Mouse (Mus musculus) retina, adult 2 months (tissue): ENCODE results near the gene Sympk.

Experiments used
- DNase-seq: peaks from one replicate; pipeline ENCODE4 v3.0.0-alpha.2; 2012; ENCODE audit warnings: low read depth, low spot score

The Sympk gene

DNA sequence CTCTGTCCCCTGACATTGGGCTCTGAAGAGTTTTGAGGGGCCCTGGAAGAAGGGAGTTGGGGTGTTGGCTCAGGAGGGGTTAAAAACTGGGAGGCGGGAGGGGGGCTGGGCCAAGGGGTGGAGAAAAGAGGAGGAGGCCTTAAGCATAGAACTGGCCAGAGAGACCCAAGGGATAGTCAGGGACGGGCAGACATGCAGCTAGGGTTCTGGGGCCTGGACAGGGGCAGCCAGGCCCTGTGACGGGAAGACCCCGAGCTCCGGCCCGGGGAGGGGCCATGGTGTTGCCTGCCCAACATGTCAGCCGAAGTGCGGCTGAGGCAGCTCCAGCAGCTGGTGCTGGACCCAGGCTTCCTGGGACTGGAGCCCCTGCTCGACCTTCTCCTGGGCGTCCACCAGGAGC is 59.5 kb downstream of the Sympk start, which contains the start of gene Dmpk:
Gene Dmpk, plus strand, starts transcription at position 149 of the 400 bp plus-strand sequence.
- no peak for DNase-seq

DNA sequence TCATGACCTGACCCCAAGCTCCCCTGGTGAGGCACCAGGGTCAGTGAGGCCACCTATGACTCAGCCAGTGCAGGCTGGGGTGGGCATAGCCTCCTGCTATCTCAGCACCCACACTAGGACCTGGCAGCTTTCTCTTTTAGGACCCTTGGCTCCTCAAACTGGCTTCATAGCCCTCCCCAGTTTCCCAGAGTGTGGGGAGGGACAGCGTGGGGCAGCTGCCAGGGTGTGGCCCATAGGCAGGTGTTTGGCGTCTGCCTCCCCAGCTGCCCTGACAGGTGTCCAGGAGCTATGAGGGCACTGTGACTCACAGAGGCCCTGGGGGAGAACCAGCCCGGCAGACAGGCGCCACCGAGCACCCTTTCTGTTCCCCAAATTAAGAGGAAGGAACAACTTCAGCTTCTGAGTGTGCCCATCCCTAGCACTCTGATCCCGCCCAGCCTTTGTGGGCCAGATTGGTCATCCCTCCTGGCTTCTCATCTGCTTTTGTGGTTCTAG is 60.1 kb downstream of the Sympk start:
- no peak for DNase-seq

DNA sequence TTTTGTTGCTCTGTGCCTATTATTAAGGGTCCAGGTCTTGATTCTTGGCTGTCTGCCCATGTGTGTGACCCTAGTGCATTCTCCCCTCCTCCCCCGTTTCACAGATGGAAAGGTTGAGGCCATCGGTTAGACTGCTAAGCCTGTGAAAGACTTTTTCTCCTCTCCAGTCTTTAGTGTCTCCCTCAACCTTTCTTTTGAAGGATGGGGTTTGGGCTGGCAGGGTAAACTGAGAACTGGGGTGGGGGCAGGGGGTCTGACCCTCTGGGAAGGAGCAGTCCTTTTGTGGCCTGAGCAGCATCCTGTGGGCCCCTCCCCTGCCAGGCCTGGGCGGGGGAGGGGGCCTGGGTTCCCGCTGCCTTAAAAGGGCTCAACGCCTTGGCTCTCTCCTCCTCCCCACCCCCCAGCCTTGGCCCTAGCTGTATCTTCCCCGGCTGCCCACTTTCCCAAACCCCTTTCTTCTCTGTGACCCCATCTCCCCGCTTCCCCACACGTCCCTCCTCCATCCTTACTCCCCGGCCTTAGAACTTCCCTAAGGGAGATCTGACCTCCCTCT is 60.8 kb downstream of the Sympk start:
- no peak for DNase-seq

DNA sequence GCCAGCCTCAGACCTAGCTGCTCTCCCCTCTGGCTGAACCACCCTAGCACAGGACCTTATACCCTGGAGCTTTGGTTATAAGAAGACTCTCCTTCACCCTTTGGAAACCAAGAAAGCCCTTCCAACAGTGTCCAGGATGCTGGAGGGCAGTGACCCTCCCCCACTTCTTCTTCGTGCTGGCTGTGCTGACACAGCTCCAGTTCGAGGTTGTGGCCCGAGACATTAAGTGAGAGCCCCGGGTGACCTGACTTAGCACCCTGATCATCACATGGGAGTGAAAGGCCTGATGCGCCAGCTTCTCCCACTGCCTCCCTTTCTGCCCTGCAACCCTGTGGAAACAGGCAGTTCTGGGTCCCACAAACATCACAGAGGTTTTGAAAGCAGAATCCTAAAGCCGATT is 61.3 kb downstream of the Sympk start:
- DNase-seq, result no peak

DNA sequence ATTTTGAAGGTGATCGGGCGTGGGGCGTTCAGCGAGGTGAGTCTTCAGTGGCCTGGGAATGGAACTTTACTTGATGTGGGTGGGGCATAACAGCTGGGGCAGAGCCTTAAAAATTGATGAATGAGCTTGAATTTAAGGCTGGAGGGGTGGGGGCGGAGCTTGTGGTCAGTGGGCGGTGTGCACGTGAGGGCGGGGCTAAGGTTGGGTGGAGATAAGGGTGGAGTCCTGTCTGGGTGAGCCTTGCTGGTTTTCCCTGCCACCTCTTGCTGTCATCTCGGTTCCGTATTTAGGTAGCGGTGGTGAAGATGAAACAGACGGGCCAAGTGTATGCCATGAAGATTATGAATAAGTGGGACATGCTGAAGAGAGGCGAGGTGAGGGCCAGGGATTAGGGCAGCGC is 61.9 kb downstream of the Sympk start:
- no peak for DNase-seq

GRCm38 (mm10) chr7:19086760-19087159 is 62.6 kb downstream of the Sympk start:
- DNase-seq, result no peak

DNA sequence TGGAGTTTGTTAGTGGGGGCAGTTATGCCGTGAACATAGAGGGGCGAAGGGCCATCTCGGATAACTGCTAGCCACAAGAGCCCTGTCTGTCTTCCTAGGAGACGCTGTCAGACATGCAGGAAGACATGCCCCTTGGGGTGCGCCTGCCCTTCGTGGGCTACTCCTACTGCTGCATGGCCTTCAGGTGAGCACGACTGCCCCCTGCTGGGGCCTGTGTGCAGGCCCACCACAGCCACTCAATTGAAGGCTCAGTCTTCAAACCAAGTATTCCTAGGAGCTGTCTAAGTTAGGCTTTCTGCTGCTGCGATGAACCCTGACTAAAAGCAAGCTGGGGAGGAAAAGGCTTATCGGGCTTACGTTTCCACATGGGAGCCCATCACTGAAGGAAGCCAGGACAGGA is 64.6 kb downstream of the Sympk start:
- no peak for DNase-seq

DNA sequence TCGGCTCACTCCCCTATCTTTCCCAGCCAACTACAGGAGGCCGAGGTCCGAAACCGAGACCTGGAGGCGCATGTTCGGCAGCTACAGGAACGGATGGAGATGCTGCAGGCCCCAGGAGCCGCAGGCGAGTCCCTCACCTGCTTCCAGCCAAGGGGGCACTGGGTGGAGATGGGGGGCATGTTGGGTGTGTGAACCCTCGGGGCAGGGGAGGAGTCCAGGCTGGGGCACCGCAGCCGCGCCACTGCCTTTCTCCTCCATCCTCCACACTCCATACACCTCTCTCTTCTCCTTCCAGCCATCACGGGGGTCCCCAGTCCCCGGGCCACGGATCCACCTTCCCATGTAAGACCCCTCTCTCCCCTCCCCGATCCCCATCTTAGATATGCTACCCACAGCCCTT is 67.7 kb downstream of the Sympk start:
- no peak for DNase-seq

DNA sequence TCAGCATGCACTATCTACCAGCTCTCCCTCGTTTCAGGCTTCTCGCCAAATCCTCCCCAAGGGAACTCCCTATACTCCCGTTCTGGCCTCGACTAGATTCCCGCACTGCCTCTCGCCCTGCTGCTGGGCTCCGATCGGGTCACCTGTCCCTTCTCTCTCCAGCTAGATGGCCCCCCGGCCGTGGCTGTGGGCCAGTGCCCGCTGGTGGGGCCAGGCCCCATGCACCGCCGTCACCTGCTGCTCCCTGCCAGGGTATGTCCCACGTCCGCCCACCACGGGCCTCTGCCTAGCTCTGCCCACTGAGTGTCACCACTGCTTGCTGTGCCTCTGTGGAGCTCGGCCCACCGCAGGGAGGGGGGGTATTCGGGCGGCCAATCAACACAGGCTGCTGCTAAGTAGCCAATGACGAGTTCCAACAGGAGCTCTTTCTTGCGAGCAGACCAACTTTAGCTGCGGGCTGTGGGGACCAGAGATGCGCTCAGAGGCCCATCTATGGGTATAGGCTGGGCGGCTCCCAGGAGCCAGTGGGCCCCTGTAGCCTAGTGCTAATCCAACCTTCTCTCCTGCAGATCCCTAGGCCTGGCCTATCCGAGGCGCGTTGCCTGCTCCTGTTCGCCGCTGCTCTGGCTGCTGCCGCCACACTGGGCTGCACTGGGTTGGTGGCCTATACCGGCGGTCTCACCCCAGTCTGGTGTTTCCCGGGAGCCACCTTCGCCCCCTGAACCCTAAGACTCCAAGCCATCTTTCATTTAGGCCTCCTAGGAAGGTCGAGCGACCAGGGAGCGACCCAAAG is 68.4 kb downstream of the Sympk start:
- no peak for DNase-seq

DNA sequence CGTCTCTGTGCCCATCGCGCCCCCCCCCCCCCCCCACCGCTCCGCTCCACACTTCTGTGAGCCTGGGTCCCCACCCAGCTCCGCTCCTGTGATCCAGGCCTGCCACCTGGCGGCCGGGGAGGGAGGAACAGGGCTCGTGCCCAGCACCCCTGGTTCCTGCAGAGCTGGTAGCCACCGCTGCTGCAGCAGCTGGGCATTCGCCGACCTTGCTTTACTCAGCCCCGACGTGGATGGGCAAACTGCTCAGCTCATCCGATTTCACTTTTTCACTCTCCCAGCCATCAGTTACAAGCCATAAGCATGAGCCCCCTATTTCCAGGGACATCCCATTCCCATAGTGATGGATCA is 69.0 kb downstream of the Sympk start:
- no peak for DNase-seq

DNA sequence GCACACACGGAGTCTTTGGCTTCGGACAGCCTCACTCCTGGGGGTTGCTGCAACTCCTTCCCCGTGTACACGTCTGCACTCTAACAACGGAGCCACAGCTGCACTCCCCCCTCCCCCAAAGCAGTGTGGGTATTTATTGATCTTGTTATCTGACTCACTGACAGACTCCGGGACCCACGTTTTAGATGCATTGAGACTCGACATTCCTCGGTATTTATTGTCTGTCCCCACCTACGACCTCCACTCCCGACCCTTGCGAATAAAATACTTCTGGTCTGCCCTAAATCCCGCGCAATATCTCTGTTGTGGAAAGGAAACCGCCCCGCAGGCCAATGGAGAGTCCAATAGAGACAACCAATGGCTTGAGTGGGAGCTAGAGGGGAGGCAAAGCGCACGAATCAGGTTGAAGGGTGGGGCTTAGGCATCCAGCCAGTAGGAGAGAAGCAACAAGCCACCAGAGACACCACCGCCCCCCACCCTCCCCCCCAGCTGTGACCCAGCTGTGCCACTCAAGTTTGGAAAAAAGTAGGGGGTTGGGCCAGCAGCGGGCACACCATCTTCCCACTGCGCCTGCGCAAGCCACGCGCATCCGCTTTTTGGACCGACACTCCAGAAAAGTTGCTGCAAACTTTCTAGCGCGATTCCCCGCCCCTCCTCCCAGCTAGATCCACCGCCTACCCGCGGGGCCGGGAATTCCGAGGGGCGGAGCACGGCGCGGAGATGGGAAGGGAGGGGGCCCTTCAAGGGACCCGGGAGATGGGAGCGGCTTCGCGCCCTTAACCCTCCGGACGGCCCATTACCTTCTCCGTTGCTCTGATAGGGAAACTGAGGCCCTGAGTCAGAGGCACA is 69.6 kb downstream of the Sympk start:
- DNase-seq, result peak; percentile 39

GRCm38 (mm10) chr7:19094471-19094825 is 70.3 kb downstream of the Sympk start, which contains the start of gene Six5:
TSS of gene Six5 (plus strand) at chr7:19094594.
- DNase-seq, result no peak

GRCm38 (mm10) chr7:19094826-19095750 is 70.9 kb downstream of the Sympk start:
- no peak for DNase-seq

DNA sequence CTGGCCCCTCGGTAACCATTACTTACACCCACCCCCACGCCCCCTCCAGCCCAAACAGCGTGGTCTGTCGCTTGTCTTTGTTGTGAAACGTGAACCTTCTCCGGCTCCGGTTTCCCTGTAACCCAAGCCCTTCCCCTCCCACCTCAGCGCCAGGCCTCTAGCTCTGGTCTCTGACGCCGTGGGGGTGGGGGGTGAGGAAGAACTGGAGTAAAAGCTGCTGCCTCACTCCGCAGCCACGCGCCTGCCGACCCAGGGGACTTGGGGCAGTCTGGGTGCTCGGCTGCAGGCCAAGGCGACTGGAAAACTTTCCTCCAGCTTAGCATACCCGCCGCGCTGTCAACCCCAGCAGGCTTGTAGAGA is 71.6 kb downstream of the Sympk start:
- no peak for DNase-seq

- DNase-seq, result no peak
Measured at GRCm38 (mm10) chr7:19096421-19096976, 72.3 kb downstream of the Sympk start.

- no peak for DNase-seq
Measured at GRCm38 (mm10) chr7:19097217-19097616, 73.0 kb downstream of the Sympk start.

- no peak for DNase-seq
Measured at GRCm38 (mm10) chr7:19097863-19098262, 73.7 kb downstream of the Sympk start.

DNA sequence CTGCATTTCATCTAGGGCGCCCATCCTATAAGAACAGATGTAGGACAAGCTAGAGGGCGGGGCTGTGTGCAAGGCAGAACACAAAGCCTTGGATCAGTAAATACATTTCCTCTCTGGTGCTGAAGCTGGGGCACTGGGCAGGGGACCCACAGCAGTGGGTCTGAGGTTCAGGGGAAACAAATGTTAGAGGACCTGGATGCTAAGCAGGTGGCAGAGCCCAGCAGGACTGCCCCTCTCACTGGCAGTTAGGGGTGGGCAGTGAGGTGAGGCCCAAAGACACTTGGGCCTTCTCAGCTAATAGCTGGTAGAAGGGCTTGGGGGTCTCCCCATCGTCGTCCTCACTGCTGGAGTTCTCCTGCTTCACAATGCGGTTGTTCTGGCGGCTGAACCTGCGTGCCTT is 74.6 kb downstream of the Sympk start:
- no peak for DNase-seq

DNA sequence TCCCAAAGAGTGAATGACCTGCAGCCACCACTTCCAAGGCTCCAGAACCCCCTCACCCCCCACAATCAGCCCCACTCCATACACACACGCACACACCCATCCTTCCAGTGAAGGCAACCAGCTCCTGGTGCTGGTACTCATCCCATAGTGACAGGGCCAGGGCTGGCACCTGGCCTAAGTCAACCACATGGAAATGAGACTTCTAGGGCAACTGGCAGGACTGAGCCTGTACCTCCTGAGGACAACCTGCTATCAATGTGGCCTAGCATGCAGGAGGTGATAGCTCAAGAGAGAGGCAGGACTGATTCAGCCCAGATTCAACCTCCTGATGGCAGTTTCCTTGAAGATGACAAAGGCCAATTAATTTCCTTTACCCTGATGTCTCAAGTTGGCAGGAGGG is 76.1 kb downstream of the Sympk start:
- no peak for DNase-seq

DNA sequence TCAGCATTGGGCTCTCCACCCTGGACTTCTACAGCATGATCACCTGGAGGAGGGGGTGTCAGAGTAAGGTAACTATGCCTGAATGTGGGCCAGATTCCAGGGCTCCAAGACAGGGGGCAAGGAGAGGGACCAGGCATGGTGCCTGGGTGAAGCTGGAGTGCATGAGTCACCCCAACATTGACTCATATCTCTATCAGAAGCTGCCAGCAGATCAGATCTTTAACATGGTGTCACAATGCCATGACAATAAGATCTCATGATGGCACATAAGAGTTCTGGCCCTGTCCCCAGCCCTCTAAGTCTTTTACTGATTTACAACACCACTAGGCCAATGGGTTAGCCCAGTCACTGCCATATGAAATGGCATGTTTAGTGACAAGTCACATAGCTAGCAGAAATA is 79.6 kb downstream of the Sympk start:
- no peak for DNase-seq
